Mouse (Mus musculus) liver, adult 2 months (tissue): Measurements from ENCODE around the gene Dnm3.

Experiments used
- CTCF ChIP-seq: fragments of 200-500 bp; IDR thresholded peaks from 2 replicates; pipeline ENCODE4 v1.5.1; 2011; ENCODE audit warnings: low read depth, low read length, control low read depth
- POLR2A ChIP-seq: fragments of 200-500 bp; IDR thresholded peaks from 2 replicates; pipeline ENCODE4 v1.6.1; 2011; ENCODE audit warnings: low read length, control low read depth; ENCODE audit not compliant: insufficient read depth; ENCODE audit errors: extremely low read depth

- no peak for TF ChIP-seq CTCF
- no peak for TF ChIP-seq POLR2A
Observed at GRCm38 (mm10) chr1:162224061-162224460, 253.8 kb downstream of the Dnm3 start.
